Mouse (Mus musculus): ENCODE measurements around the gene Dyrk1a. TPM values are rescaled to one million over a fixed set of nuclear protein-coding genes. Genes with fewer than 3 reads are reported as not detected.
A peak's percentile ranks its signal among the peaks of the same experiment; 100 is the strongest.

Gene Dyrk1a
- polyA plus RNA-seq, 1 experiment from 2014 or later, result 7.8 TPM

DNA sequence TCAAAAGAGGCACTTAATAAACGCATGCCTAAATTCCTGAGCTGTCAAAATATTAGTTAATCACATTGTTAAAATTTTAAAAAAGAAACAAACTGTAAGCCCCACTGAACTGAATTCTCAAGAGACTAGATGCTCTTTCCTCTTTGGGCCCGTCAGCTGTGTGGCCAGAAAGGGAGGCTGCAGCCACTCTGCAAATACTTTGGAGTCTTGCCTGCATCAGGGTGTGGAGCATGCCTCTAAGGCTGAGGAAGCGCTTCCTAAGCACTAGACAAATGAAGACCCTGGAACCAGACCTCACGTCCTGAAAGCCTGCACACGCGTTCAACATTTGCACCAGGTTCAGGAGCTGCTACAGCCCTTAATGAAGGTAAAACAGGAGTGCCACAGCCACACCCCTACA, 36.1 kb upstream of the Dyrk1a start:
- Histone ChIP-seq H3K4me1 (ENCODE audit: control insufficient read depth, insufficient read depth, low read length) (peaks cover 8% of the 10 kb centered on the region), H3K4me2 (ENCODE audit: low read depth, low read length) (no peak overlapping the region), H3K36me3 (ENCODE audit: control insufficient read depth, insufficient read depth) (no peaks in the 10 kb centered on the region), H3K9me3 (replicated peaks; ENCODE audit: control insufficient read depth, low read length) (no peaks in the 10 kb centered on the region), H3K9ac (ENCODE audit: low read length) (no peak overlapping the region), H3K4me3 (ENCODE audit: low read length) (no peak overlapping the region), H3K27ac (ENCODE audit: low read length) (no peak overlapping the region), H3K27me3 (ENCODE audit: control insufficient read depth, insufficient read depth, low read length) (no peaks in the 10 kb centered on the region)
- 65% methylated on average over 6 of the region's 6 CpGs for WGBS
- no peak for ATAC-seq (replicated peaks; ENCODE audit: extremely low read depth, insufficient read depth, low FRiP score)

DNA sequence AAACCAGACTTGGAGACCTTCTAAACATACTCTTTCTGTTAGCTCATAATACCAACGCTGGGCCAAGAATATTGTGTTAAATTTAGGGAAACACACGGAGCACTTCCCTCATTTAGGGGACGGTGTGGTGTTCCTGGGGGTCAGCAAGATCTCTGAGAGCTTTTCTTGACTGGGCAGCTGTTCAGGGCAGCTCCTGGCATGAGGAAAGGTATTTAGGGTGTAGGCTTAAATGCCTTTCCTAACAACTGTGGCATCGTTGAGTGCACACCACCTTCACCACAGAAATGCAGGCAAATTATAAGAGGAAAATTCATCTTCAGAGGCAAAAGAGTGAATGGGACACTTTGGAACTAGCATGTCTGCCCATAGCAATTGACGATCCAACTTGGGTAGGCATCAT, 34.1 kb upstream of the Dyrk1a start:
- Histone ChIP-seq H3K4me3 (ENCODE audit: low read length) (no peak overlapping the region), H3K4me2 (ENCODE audit: low read depth, low read length) (no peak overlapping the region), H3K4me1 (ENCODE audit: control insufficient read depth, insufficient read depth, low read length) (peaks cover 8% of the 10 kb centered on the region), H3K36me3 (ENCODE audit: control insufficient read depth, insufficient read depth) (no peaks in the 10 kb centered on the region), H3K27ac (ENCODE audit: low read length) (no peak overlapping the region), H3K9ac (ENCODE audit: low read length) (no peak overlapping the region), H3K27me3 (ENCODE audit: control insufficient read depth, insufficient read depth, low read length) (no peaks in the 10 kb centered on the region), H3K9me3 (replicated peaks; ENCODE audit: control insufficient read depth, low read length) (no peaks in the 10 kb centered on the region)
- WGBS, result 84% methylated on average over 5 of the region's 5 CpGs
- ATAC-seq (replicated peaks; ENCODE audit: extremely low read depth, insufficient read depth, low FRiP score), result no peak

DNA sequence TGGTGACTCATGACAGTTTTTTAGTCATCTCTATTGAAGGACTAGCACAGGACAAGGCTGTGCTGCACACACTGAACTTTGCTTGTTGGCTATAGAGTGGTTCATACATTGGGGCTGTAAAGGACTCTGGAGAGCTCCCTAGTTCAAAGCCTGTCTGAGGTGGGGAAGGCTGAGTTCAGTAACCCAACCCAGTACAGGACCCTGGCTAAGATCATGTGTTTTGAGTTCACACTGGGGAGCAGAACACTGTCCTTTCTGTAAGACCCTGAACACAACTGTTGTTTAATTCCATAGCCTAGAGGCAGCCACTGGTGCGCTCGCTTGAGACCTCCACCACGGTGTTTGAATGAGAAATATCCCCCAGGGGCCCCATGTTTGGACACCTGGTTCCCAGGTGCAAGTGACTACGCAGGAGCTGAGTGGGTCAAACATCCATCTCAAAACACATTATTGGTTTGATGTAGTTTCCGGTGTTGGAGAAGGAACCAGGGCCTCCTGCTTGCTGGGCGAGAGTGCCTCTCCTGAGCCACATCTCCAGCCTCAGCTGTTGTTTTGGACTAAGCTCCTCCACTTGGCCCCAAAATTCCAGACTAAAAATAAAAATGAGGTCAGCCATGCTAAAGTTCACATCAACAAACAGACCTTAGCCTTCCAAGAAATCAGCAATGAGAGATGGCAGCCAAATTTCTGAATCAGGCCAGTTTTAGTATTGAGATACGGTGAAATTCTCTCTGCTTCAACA, 33.2 kb upstream of the Dyrk1a start:
- Histone ChIP-seq H3K4me1 (ENCODE audit: control insufficient read depth, insufficient read depth, low read length) (peaks cover 8% of the 10 kb centered on the region), H3K27ac (ENCODE audit: low read length) (peak overlapping the region; percentile 54; the same call in 1 of the 2 replicates), H3K9me3 (replicated peaks; ENCODE audit: control insufficient read depth, low read length) (no peaks in the 10 kb centered on the region), H3K27me3 (ENCODE audit: control insufficient read depth, insufficient read depth, low read length) (no peaks in the 10 kb centered on the region), H3K4me2 (ENCODE audit: low read depth, low read length) (0 out of 2 replicates have a peak overlapping the region, but pooled peaks have one; percentile 11), H3K9ac (ENCODE audit: low read length) (no peak overlapping the region), H3K4me3 (ENCODE audit: low read length) (no peak overlapping the region), H3K36me3 (ENCODE audit: control insufficient read depth, insufficient read depth) (no peaks in the 10 kb centered on the region)
- 0 out of 2 replicates have a peak, but pooled peaks have one; percentile 41 for ATAC-seq (replicated peaks; ENCODE audit: extremely low read depth, insufficient read depth, low FRiP score)
- WGBS, result 71% methylated on average over 7 of the region's 7 CpGs

DNA sequence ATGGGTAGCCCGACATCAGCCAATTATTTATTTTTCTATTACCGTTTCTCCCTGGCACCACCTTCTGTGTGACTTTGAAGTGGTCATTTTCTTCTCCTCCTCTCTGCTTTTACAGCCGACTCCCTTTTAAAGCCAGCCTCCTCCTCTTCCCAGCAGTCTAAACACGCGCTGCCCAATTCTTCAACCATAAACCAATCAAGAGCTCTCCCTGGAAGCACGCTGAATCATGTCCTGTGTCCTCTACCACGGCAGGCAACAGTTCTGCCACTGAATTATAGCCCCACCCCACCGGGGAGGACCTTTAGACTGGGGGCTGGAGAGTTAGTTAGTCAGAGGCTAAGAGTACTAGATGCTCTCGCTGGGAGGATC, 32.7 kb upstream of the Dyrk1a start:
- Histone ChIP-seq H3K4me2 (ENCODE audit: low read depth, low read length) (0 out of 2 replicates have a peak overlapping the region, but pooled peaks have one; percentile 11), H3K27me3 (ENCODE audit: control insufficient read depth, insufficient read depth, low read length) (no peaks in the 10 kb centered on the region), H3K4me3 (ENCODE audit: low read length) (no peak overlapping the region), H3K4me1 (ENCODE audit: control insufficient read depth, insufficient read depth, low read length) (peaks cover 8% of the 10 kb centered on the region), H3K27ac (ENCODE audit: low read length) (peak overlapping the region; percentile 54; the same call in 1 of the 2 replicates), H3K9ac (ENCODE audit: low read length) (no peak overlapping the region), H3K9me3 (replicated peaks; ENCODE audit: control insufficient read depth, low read length) (no peaks in the 10 kb centered on the region), H3K36me3 (ENCODE audit: control insufficient read depth, insufficient read depth) (no peaks in the 10 kb centered on the region)
- ATAC-seq (replicated peaks; ENCODE audit: extremely low read depth, insufficient read depth, low FRiP score), result no peak
- 46% methylated on average over 9 of the region's 9 CpGs for WGBS

DNA sequence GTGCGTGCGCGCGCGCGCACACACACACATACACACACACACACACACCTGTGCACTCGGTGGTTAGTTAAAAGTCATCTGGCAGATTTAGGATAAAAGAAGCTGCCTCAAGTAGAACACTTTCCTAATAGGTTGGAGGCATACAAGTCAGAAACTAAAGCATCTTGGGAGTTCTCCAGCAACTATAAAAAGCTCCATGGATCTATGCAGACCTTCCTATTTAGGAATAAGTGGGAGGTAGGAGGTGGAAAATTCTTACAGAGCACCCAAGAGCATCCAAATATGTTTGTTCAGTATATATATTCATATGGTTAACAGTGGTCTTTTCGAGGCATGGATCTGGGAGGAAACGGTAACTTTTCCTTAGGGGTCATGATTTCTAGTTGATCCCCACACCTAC, 29.7 kb upstream of the Dyrk1a start:
- Histone ChIP-seq H3K36me3 (ENCODE audit: control insufficient read depth, insufficient read depth) (no peaks in the 10 kb centered on the region), H3K4me3 (ENCODE audit: low read length) (no peak overlapping the region), H3K9ac (ENCODE audit: low read length) (no peak overlapping the region), H3K27me3 (ENCODE audit: control insufficient read depth, insufficient read depth, low read length) (no peaks in the 10 kb centered on the region), H3K4me2 (ENCODE audit: low read depth, low read length) (no peak overlapping the region), H3K4me1 (ENCODE audit: control insufficient read depth, insufficient read depth, low read length) (peaks cover 18% of the 10 kb centered on the region), H3K9me3 (replicated peaks; ENCODE audit: control insufficient read depth, low read length) (no peaks in the 10 kb centered on the region), H3K27ac (ENCODE audit: low read length) (no peak overlapping the region)
- WGBS, result 93% methylated on average over 9 of the region's 9 CpGs
- no peak for ATAC-seq (replicated peaks; ENCODE audit: extremely low read depth, insufficient read depth, low FRiP score)

DNA sequence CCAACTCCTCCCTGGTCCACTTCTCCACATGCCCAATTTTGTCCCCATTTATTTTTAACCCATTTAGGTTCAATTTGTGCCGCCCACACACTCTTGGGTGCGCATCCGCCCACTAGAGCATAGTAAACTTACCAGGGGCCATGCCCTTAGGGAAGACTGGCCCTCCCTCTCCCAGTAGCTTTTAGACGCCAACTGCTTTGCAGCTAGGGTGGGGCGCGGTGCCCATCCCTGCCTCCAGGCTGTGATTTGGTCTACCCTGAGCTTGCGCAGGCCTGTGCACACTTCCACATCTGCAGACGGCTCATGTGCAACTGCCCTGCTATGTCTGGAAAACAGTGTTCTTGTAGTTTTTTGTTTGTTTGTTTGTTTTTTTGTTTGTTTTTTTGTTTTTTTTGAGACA, 26.9 kb upstream of the Dyrk1a start:
- no peak overlapping the region for H3K4me2 ChIP-seq (ENCODE audit: low read depth, low read length)
- no peak overlapping the region for H3K9ac ChIP-seq (ENCODE audit: low read length)
- no peaks in the 10 kb centered on the region for H3K9me3 ChIP-seq (replicated peaks; ENCODE audit: control insufficient read depth, low read length)
- WGBS, result 89% methylated on average over 8 of the region's 8 CpGs
- H3K4me3 ChIP-seq (ENCODE audit: low read length), result no peak overlapping the region
- no peaks in the 10 kb centered on the region for H3K27me3 ChIP-seq (ENCODE audit: control insufficient read depth, insufficient read depth, low read length)
- H3K4me1 ChIP-seq (ENCODE audit: control insufficient read depth, insufficient read depth, low read length), result peaks cover 10% of the 10 kb centered on the region
- H3K36me3 ChIP-seq (ENCODE audit: control insufficient read depth, insufficient read depth), result no peaks in the 10 kb centered on the region
- ATAC-seq (replicated peaks; ENCODE audit: extremely low read depth, insufficient read depth, low FRiP score), result no peak
- no peak overlapping the region for H3K27ac ChIP-seq (ENCODE audit: low read length)

DNA sequence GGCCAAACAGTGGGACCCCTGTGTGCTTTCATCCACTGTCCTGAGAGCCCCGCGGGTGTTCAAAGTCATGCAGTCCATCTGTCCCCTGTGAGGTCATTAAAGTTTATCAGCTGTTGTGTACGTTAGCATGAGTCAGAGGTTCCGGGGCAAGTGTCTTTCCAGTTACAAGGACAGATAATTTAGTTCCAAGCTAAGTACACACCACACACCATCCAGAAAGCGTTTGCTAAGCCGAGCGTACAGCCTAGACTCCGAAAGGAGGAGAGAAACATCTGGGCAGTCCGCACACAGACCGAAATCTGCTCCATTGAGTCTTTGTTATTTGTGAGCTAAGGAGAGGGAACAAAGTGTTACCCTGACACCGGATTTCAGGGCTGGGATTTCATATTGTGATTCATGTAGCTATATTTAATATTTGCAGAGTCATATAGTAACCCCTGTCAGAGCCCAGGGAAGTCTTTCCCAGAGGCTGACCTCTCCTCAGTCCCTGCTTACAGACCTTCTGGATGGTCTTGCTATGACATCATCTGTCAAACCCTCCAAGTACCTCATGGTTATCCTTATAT, 25.2 kb upstream of the Dyrk1a start:
- 0 out of 2 replicates have a peak overlapping the region, but pooled peaks have one; percentile 1 for H3K4me3 ChIP-seq (ENCODE audit: low read length)
- peak overlapping the region; percentile 77 for H3K27ac ChIP-seq (ENCODE audit: low read length)
- H3K4me2 ChIP-seq (ENCODE audit: low read depth, low read length), result peak overlapping the region; percentile 22
- H3K4me1 ChIP-seq (ENCODE audit: control insufficient read depth, insufficient read depth, low read length), result peaks cover 10% of the 10 kb centered on the region
- H3K9me3 ChIP-seq (replicated peaks; ENCODE audit: control insufficient read depth, low read length), result no peaks in the 10 kb centered on the region
- H3K9ac ChIP-seq (ENCODE audit: low read length), result peak overlapping the region; percentile 24
- H3K27me3 ChIP-seq (ENCODE audit: control insufficient read depth, insufficient read depth, low read length), result no peaks in the 10 kb centered on the region
- peak; percentile 64 for ATAC-seq (replicated peaks; ENCODE audit: extremely low read depth, insufficient read depth, low FRiP score)
- H3K36me3 ChIP-seq (ENCODE audit: control insufficient read depth, insufficient read depth), result no peaks in the 10 kb centered on the region
- WGBS, result 29% methylated on average over 11 of the region's 11 CpGs

DNA sequence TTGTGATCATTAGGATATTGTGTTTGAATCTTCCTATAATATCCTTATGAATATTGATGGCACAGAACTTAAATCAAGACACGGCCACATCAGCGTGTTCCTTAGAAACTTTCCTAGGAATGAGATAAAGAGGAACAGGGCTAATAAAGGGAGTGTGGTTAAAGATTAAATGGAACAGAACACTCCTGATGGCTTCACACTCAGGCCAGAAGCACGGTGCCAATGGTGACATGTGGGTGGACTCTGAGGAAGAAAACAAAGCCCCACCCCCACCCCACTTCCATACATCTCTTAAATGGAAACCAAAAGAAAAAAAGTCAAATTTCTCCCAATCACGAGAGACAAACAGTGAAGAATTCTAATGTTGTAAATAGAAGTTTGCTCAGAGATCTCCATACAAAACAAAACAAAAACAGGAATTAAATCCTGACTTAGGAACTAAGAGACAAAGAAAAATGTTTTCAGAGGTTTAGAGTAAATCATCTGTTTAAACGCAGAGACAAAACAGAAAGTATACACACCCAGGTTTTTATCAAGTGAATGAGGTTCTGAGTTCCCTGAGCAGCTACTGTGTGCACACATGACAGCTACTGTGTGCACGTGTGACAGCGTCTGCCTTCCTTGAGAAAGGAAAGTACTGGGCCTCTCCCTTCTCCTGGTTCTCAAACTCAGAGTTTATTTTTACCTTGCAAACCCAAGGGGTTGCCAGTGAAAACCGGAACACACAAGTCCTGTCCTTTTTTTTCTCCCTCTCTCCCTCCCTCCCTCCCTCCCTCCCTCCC, 23.8 kb upstream of the Dyrk1a start:
- ATAC-seq (replicated peaks; ENCODE audit: extremely low read depth, insufficient read depth, low FRiP score), result no peak
- Histone ChIP-seq H3K9ac (ENCODE audit: low read length) (no peak overlapping the region), H3K27ac (ENCODE audit: low read length) (no peak overlapping the region), H3K36me3 (ENCODE audit: control insufficient read depth, insufficient read depth) (no peaks in the 10 kb centered on the region), H3K9me3 (replicated peaks; ENCODE audit: control insufficient read depth, low read length) (no peaks in the 10 kb centered on the region), H3K4me2 (ENCODE audit: low read depth, low read length) (no peak overlapping the region), H3K4me3 (ENCODE audit: low read length) (no peak overlapping the region), H3K4me1 (ENCODE audit: control insufficient read depth, insufficient read depth, low read length) (peaks cover 10% of the 10 kb centered on the region), H3K27me3 (ENCODE audit: control insufficient read depth, insufficient read depth, low read length) (no peaks in the 10 kb centered on the region)
- 46% methylated on average over 8 of the region's 8 CpGs for WGBS

DNA sequence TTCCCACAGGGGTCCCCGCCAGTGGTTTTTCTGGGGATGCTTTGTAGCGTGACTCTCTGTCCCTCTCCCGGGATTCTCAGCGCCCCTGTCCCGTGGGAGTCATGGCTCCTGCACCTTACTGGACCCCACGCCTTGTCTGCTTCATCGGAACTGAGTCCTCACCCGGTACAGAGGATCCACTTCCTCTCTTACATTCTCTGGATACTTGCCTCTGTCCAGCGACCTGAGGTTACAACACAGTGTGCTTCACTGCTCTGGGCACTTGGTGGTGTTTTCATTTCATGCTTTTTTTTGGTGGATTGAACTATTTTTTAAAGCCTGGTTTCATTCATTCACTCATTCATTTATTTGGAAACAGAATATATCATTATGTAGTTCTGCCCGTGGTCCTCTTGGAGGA, 20.0 kb upstream of the Dyrk1a start:
- ATAC-seq (replicated peaks; ENCODE audit: extremely low read depth, insufficient read depth, low FRiP score), result no peak
- 62% methylated on average over 10 of the region's 10 CpGs for WGBS
- H3K36me3 ChIP-seq (ENCODE audit: control insufficient read depth, insufficient read depth), result no peaks in the 10 kb centered on the region
- H3K4me3 ChIP-seq (ENCODE audit: low read length), result no peak overlapping the region
- no peak overlapping the region for H3K4me2 ChIP-seq (ENCODE audit: low read depth, low read length)
- 0 out of 2 replicates have a peak, but pooled peaks cover 4% of the 10 kb centered on the region for H3K9me3 ChIP-seq (replicated peaks; ENCODE audit: control insufficient read depth, low read length)
- peaks cover 8% of the 10 kb centered on the region; the same call in 1 of the 2 replicates for H3K4me1 ChIP-seq (ENCODE audit: control insufficient read depth, insufficient read depth, low read length)
- H3K9ac ChIP-seq (ENCODE audit: low read length), result no peak overlapping the region
- no peak overlapping the region for H3K27ac ChIP-seq (ENCODE audit: low read length)
- no peaks in the 10 kb centered on the region for H3K27me3 ChIP-seq (ENCODE audit: control insufficient read depth, insufficient read depth, low read length)

All from heart, embryonic 16.5 days (tissue).